Mouse (Mus musculus) olfactory bulb, adult 2 months (tissue): ENCODE measurements around the gene Il12rb1.

Experiments used
- CTCF ChIP-seq: fragments of 200-500 bp; IDR thresholded peaks from 2 replicates; pipeline ENCODE4 v1.5.1; 2012; ENCODE audit warnings: low read depth, mild to moderate bottlenecking, low read length, moderate library complexity; ENCODE audit not compliant: insufficient read depth
- POLR2A ChIP-seq: fragments of 200-500 bp; IDR thresholded peaks from 2 replicates; pipeline ENCODE4 v1.6.1; 2012; ENCODE audit warnings: mild to moderate bottlenecking, low read depth, low read length, moderate library complexity; ENCODE audit not compliant: insufficient read depth

DNA sequence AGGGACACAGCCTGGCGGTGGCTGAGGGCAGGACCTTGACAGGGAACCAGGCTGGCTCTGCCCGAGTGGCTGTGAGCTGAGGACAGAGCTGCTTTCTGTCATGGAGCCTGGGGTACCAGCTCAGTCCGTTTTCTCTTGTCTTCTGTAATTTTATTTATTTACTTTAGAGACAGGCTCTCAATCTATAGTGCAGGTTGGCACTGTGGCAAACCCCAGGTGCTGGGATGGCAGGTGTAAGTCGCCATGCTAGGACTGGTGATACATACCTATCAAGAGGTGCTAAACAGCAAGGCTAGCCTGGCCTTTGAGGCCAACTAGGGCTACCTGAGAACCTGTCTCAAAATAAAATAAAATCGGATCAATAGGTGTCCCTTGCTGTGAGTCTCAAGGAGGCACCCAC, 47.8 kb downstream of the Il12rb1 start:
- TF ChIP-seq CTCF, result no peak
- TF ChIP-seq POLR2A, result no peak
